In the genomic region with DNA sequence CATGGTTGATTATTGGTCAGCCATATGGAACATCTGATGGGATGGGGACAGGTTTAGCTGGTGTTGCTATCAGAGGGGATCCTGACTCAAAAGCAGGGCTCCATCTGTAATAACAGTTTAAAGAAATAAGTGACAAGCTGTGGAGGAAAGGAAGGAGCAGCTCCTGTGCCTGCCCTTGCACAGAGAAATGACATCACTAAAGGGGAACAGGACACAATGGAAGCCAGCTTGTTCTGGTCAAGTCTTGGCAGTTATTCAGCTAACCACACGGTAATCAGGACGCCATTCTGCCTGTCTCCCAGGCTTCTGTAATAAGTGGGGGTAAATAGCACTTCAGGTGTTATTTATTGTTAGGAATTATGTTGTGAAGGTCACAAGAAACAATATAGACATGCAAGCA, we compare ENCODE assay signal across 17 mouse cellular contexts.
"Had no signal": no experiment of that assay in that cellular context is flagged by ENCODE, and none has a peak within 500 bp of the region (broad histone marks: within the 10 kb centered on the region; RNA-seq: fewer than 3 reads in every experiment).

No protein-coding gene starts in this region.

- H3K4me1 ChIP-seq: heart, embryonic 13.5 days; heart, embryonic 15.5 days; hindbrain, embryonic 10.5 days; hindbrain, embryonic 12.5 days; intestine, embryonic 15.5 days; limb, embryonic 10.5 days; limb, embryonic 12.5 days; liver, embryonic 13.5 days; liver, embryonic 15.5 days had no signal

- H3K4me2 ChIP-seq: heart, embryonic 11.5 days; heart, embryonic 13.5 days; heart, embryonic 15.5 days; hindbrain, embryonic 12.5 days; hindbrain, embryonic 14.5 days; intestine, embryonic 15.5 days; limb, embryonic 12.5 days; liver, embryonic 11.5 days; liver, embryonic 13.5 days; liver, embryonic 15.5 days had no signal

- H3K4me3 ChIP-seq: gastrocnemius, adult 2 months; heart, adult 2 months; heart, embryonic 13.5 days; heart, embryonic 15.5 days; hindbrain, embryonic 10.5 days; hindbrain, embryonic 12.5 days; intestine, embryonic 15.5 days; left cerebral cortex, adult 2 months; limb, embryonic 10.5 days; limb, embryonic 12.5 days; liver, embryonic 13.5 days; liver, embryonic 15.5 days had no signal

- H3K9me3 ChIP-seq: heart, embryonic 13.5 days; heart, embryonic 15.5 days; hindbrain, embryonic 10.5 days; hindbrain, embryonic 12.5 days; intestine, embryonic 15.5 days; limb, embryonic 10.5 days; limb, embryonic 12.5 days; liver, embryonic 13.5 days; liver, embryonic 15.5 days had no signal

- ATAC-seq: inflammation-experienced regulatory T-cells, adult 6 months; intestine, embryonic 15.5 days; intestine, postnatal 0 days had no signal

- H3K27ac ChIP-seq: gastrocnemius, adult 2 months; heart, adult 2 months; heart, embryonic 13.5 days; heart, embryonic 15.5 days; hindbrain, embryonic 10.5 days; hindbrain, embryonic 12.5 days; hindbrain, embryonic 14.5 days; intestine, embryonic 15.5 days; left cerebral cortex, adult 2 months; limb, embryonic 10.5 days; limb, embryonic 12.5 days; liver, embryonic 13.5 days; liver, embryonic 15.5 days had no signal

- H3K9ac ChIP-seq: heart, embryonic 13.5 days; heart, embryonic 15.5 days; hindbrain, embryonic 12.5 days; hindbrain, embryonic 14.5 days; intestine, embryonic 15.5 days; limb, embryonic 12.5 days; liver, embryonic 13.5 days; liver, embryonic 15.5 days had no signal

- DNase-seq: liver, embryonic 13.5 days had no signal

- H3K27me3 ChIP-seq: heart, embryonic 15.5 days; hindbrain, embryonic 12.5 days; intestine, embryonic 15.5 days; liver, embryonic 13.5 days; liver, embryonic 15.5 days had no signal

- H3K36me3 ChIP-seq: heart, embryonic 13.5 days; heart, embryonic 15.5 days; hindbrain, embryonic 10.5 days; hindbrain, embryonic 12.5 days; intestine, embryonic 15.5 days; limb, embryonic 10.5 days; limb, embryonic 12.5 days; liver, embryonic 13.5 days; liver, embryonic 15.5 days had no signal
